Mouse (Mus musculus) spleen, postnatal 14 days (tissue): ENCODE data around the gene Opn1mw.
A peak's percentile ranks its signal among the peaks of the same experiment; 100 is the strongest.
"Not testable (repeated sequence)": the region's sequence is repeated elsewhere in the genome, so short reads cannot be mapped to it uniquely, and the experiment has no call there.

ENCODE experiments used
- DNase-seq, 2 experiments: peaks; one replicate each; pipeline ENCODE4 v3.0.0; 2021 to 2022; ENCODE audit warnings: low spot score in 2 of 2

Opn1mw gene

GRCm38 (mm10) chrX:74127164-74127563, at the start of gene Opn1mw:
TSS of gene Opn1mw (plus strand) at chrX:74127464.
- DNase-seq = no peak

GRCm38 (mm10) chrX:74084276-74084837, 42.9 kb upstream of the Opn1mw start:
- no peak for DNase-seq

- DNase-seq = peak; percentile 28 to 53
Measured at GRCm38 (mm10) chrX:74084946-74085498, 42.2 kb upstream of the Opn1mw start.

GRCm38 (mm10) chrX:74085601-74086038, 41.6 kb upstream of the Opn1mw start:
- peak; percentile 88 to 91 for DNase-seq

GRCm38 (mm10) chrX:74095130-74095529, 32.1 kb upstream of the Opn1mw start:
- no peak for DNase-seq

GRCm38 (mm10) chrX:74103457-74104188, 23.6 kb upstream of the Opn1mw start:
- no peak for DNase-seq

GRCm38 (mm10) chrX:74105916-74106315, 21.3 kb upstream of the Opn1mw start:
- no peak for DNase-seq

GRCm38 (mm10) chrX:74108747-74109146, 18.5 kb upstream of the Opn1mw start:
- DNase-seq = no peak

- no peak for DNase-seq
Measured at GRCm38 (mm10) chrX:74114036-74114435, 13.2 kb upstream of the Opn1mw start.

- DNase-seq = peak; percentile 19 to 52
Measured at GRCm38 (mm10) chrX:74115511-74115910, 11.8 kb upstream of the Opn1mw start.

GRCm38 (mm10) chrX:74124975-74125374, 2.3 kb upstream of the Opn1mw start:
- DNase-seq = peak; percentile 6 to 34

- DNase-seq = not testable (repeated sequence)
Measured at GRCm38 (mm10) chrX:74135263-74135662, 8.0 kb downstream of the Opn1mw start, which contains the start of gene Mecp2. TSS of gene Mecp2 (minus strand) at chrX:74135363.

- DNase-seq = no peak
Measured at GRCm38 (mm10) chrX:74167738-74168137, 40.5 kb downstream of the Opn1mw start, which contains the start of gene Tex28. TSS of gene Tex28 (minus strand) at chrX:74167838.

- no peak for DNase-seq
Measured at GRCm38 (mm10) chrX:74176959-74177358, 49.7 kb downstream of the Opn1mw start, which contains the start of gene Tktl1. TSS of gene Tktl1 (plus strand) at chrX:74177259.
